Mouse (Mus musculus) brain, adult 10 weeks (tissue): Measurements from ENCODE around the gene Vmn1r230. TPM values are rescaled to one million over a fixed set of nuclear protein-coding genes. Genes with fewer than 3 reads are reported as not detected.

Experiments
- polyA plus RNA-seq: library from polyadenylated mRNA; stranded (reverse); fragments of 350-450 nt; fragmentation: Illumina TruSeq; extraction: RNeasy Lipid Tissue Mini Kit (QIAGEN cat#74804); gene quantifications from one replicate; pipeline ENCODE4 v1.2.3, GENCODE M21; 2015; ENCODE audit warnings: low read depth, low replicate concordance

Gene Vmn1r230
- not detected for polyA plus RNA-seq

DNA sequence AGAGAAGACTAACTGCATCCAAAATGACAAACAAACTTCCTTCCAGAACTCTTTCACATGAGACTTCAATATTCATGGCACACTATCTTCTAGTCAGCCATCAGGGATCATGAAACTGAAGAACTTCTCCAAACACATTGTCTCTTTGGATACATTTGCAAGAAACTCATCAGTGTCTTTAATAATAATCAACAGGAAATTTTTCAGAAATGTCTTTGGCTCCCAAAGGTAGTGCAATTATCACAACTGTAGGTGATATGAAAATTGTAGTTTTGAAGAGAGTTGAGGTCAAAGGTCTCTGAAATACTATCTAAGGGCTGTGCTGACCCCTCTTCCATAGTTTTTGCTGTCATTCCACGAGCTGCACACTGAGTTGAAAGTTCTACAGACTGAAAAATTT is at the start of gene Vmn1r230:
Gene Vmn1r230 (plus strand): TSS at position 301 of the 400 bp plus-strand sequence.

DNA sequence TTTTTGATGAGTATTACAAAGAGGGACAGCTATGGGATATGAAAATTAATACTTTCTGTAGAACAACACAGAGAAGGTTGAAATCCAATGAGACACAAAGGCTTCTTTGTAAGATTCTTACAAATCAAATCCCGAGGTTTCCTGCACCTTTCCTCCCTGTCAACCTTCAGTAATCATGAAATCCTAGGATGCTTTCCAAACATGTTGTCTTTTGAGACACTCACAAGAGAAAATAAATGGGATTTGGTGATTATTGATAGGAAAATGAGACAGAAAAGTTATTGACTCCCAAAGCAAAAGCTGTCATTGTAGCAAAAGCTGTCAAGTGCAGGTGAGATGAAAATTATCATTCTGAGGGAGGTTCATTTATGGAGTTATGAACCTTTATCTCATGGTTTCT is 29.0 kb upstream of the Vmn1r230 start, which contains the start of gene Vmn1r229:
Gene Vmn1r229 (plus strand): TSS at position 301 of the 400 bp plus-strand sequence.

Other genes with a start within 250 kb of the Vmn1r230 start
- gene Vmn2r110, start 244.0 kb upstream of the Vmn1r230 start, polyA plus RNA-seq = not detected
- gene Fpr-rs3, start 215.6 kb upstream of the Vmn1r230 start, polyA plus RNA-seq = not detected
- not detected for gene Vmn1r226, start 157.6 kb upstream of the Vmn1r230 start, polyA plus RNA-seq
- gene Vmn1r227, start 110.6 kb upstream of the Vmn1r230 start, polyA plus RNA-seq = not detected
- not detected for gene Vmn1r228, start 54.3 kb upstream of the Vmn1r230 start, polyA plus RNA-seq
- not detected for gene Vmn1r229, start 28.9 kb upstream of the Vmn1r230 start, polyA plus RNA-seq
- not detected for gene Vmn1r231, start 64.6 kb downstream of the Vmn1r230 start, polyA plus RNA-seq
- not detected for gene Vmn1r232, start 79.3 kb downstream of the Vmn1r230 start, polyA plus RNA-seq
- 515 TPM for gene Ppp2r1a, start 104.9 kb downstream of the Vmn1r230 start, polyA plus RNA-seq
- not detected for gene Vmn1r233, start 156.0 kb downstream of the Vmn1r230 start, polyA plus RNA-seq
- 21.0 TPM for gene Zfp160, start 168.5 kb downstream of the Vmn1r230 start, polyA plus RNA-seq